Mouse (Mus musculus) heart, postnatal 0 days (tissue): ENCODE results near the gene Psme4.

Source experiments
- CTCF ChIP-seq: IDR thresholded peaks from 2 replicates; pipeline ENCODE4 v1.5.1; 2016; ENCODE audit warnings: antibody characterized with exemption, control low read depth, low read depth
- EP300 ChIP-seq: IDR thresholded peaks from 2 replicates; pipeline ENCODE4 v1.6.1; 2016; ENCODE audit warnings: antibody characterized with exemption, low read depth

DNA sequence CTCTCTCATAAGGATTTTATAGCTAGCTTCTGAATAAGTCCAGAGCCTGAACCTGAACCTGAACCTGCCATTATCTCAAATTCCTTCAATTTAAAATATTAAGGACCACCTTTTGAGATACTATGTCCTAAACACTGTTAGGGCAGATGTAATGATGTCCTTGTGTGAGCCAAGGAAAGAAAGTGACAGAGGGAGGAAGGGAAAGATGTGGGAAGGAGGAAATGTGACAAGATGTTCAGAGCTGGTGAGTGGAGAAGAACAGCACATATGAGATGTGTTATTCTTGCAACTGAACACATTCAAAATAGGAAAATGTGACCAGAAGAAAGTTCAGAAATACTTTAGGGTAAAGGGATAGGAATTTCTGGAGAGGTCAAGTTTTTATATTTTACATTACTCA is 38.1 kb upstream of the Psme4 start:
- no peak for TF ChIP-seq CTCF
- TF ChIP-seq EP300, result no peak
